Mouse (Mus musculus) neural tube, embryonic 15.5 days (tissue): ENCODE measurements around the gene Pla2g4f. TPM values are rescaled to one million over a fixed set of nuclear protein-coding genes. Genes with fewer than 3 reads are reported as not detected.

Source experiments
- ATAC-seq: fragments of 200-750 bp; cut with Nextera tagmentation; 2 replicates; pipeline ENCODE4 v1.8.0; 2017; ENCODE audit warnings: mild to moderate bottlenecking, moderate TSS enrichment, moderate library complexity; ENCODE audit not compliant: low FRiP score
- H3K27ac ChIP-seq: fragments of 300-500 bp; sonication (generic); replicated peaks from 2 replicates; pipeline ENCODE4 v1.5.1; 2015; ENCODE audit warnings: mild to moderate bottlenecking, inconsistent platforms
- H3K27me3 ChIP-seq: fragments of 300-500 bp; sonication (generic); replicated peaks from 2 replicates; pipeline ENCODE4 v1.6.1; 2015; ENCODE audit warnings: inconsistent platforms
- H3K36me3 ChIP-seq: fragments of 300-500 bp; sonication (generic); 2 replicates; pipeline ENCODE4 v1.6.1; 2015; ENCODE audit warnings: inconsistent platforms
- H3K4me1 ChIP-seq: fragments of 300-500 bp; sonication (generic); 2 replicates; pipeline ENCODE4 v1.6.1; 2015; ENCODE audit warnings: inconsistent platforms
- H3K4me2 ChIP-seq: fragments of 300-500 bp; sonication (generic); 2 replicates; pipeline ENCODE4 v1.6.1; 2015; ENCODE audit warnings: inconsistent platforms, mild to moderate bottlenecking, moderate library complexity
- H3K4me3 ChIP-seq: fragments of 300-500 bp; sonication (generic); replicated peaks from 2 replicates; pipeline ENCODE4 v1.5.1; 2015; ENCODE audit warnings: mild to moderate bottlenecking, inconsistent platforms
- H3K9ac ChIP-seq: fragments of 300-500 bp; sonication (generic); replicated peaks from 2 replicates; pipeline ENCODE4 v1.6.1; 2015; ENCODE audit warnings: mild to moderate bottlenecking, inconsistent platforms
- H3K9me3 ChIP-seq: fragments of 300-500 bp; sonication (generic); replicated peaks from 2 replicates; pipeline ENCODE4 v1.6.1; 2016; ENCODE audit warnings: inconsistent platforms
- WGBS: fragments of 180-500 bp; shearing (Covaris S2); methylation state at CpG from one replicate; pipeline ENCODE4 v1.1.7; 2015; ENCODE audit warnings: mixed read lengths; 5-methylcytosine and 5-hydroxymethylcytosine counted together
- polyA plus RNA-seq: library from polyadenylated mRNA; unstranded; fragments of >200 nt; fragmentation: Nextera tagmentation; extraction: Ambion mirVana; gene quantifications from 2 replicates; pipeline ENCODE4 v1.2.1, GENCODE M21; 2015

The Pla2g4f gene
- polyA plus RNA-seq, 1 experiment from 2014 or later = 0.06 TPM

DNA sequence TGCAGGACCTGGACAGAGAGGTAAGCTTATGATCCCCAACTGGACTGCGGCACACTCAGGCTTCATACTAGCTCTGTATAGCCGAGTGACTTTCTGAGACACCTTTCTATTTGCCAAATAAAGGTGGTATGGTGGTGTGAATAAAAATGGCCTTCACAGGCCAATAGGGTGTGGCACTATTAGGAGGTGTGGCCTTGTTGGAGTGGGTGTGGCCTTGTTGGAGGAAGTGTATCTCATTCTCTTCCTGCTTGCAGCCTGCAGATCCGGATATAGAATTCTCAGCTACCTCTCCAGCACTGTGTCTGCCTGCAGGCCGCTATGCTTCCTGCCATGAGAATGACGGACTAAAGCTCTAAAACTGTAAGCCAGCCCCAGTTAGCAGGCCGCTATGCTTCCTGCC, 12.9 kb downstream of the Pla2g4f start:
- H3K36me3 ChIP-seq = no peaks in the 10 kb centered on the region
- WGBS = 95% methylated on average over 6 of the region's 6 CpGs
- no peaks in the 10 kb centered on the region for H3K4me1 ChIP-seq
- no peaks in the 10 kb centered on the region for H3K9me3 ChIP-seq
- H3K4me3 ChIP-seq = no peak overlapping the region
- ATAC-seq = no peak
- H3K9ac ChIP-seq = no peak overlapping the region
- H3K27me3 ChIP-seq = no peaks in the 10 kb centered on the region
- no peak overlapping the region for H3K27ac ChIP-seq
- H3K4me2 ChIP-seq = no peak overlapping the region

DNA sequence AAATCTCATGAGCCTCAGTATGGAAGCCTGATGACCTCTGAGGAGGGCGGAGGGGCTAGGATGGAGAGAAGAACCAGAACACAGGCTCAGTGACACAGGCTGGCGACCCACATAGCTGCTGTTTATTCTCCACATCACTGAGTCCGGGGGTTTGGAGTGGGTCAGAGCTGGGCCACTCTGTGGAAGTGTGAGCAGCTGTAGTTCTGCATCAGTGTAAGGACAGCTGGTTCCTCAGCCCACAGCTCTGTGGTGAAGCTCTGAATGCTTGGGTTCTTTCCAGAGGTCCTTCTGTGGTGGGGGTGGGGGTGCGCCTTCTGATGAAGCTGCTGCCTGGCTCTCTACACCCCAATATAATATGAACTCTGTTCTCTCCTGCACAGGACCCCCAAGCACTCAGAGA, 14.1 kb downstream of the Pla2g4f start:
- no peaks in the 10 kb centered on the region for H3K9me3 ChIP-seq
- no peak overlapping the region for H3K4me3 ChIP-seq
- ATAC-seq = no peak
- H3K36me3 ChIP-seq = no peaks in the 10 kb centered on the region
- H3K4me2 ChIP-seq = no peak overlapping the region
- H3K27ac ChIP-seq = no peak overlapping the region
- H3K27me3 ChIP-seq = no peaks in the 10 kb centered on the region
- no peak overlapping the region for H3K9ac ChIP-seq
- WGBS = 90% methylated on average over 4 of the region's 4 CpGs
- no peaks in the 10 kb centered on the region for H3K4me1 ChIP-seq

GRCm38 (mm10) chr2:120296160-120296559, 17.8 kb downstream of the Pla2g4f start:
- H3K36me3 ChIP-seq = no peaks in the 10 kb centered on the region
- H3K27ac ChIP-seq = no peak overlapping the region
- no peak overlapping the region for H3K4me2 ChIP-seq
- H3K4me1 ChIP-seq = no peaks in the 10 kb centered on the region
- H3K9me3 ChIP-seq = no peaks in the 10 kb centered on the region
- WGBS = 3% methylated on average over 2 of the region's 2 CpGs
- no peaks in the 10 kb centered on the region for H3K27me3 ChIP-seq
- H3K4me3 ChIP-seq = no peak overlapping the region
- ATAC-seq = no peak
- H3K9ac ChIP-seq = no peak overlapping the region

DNA sequence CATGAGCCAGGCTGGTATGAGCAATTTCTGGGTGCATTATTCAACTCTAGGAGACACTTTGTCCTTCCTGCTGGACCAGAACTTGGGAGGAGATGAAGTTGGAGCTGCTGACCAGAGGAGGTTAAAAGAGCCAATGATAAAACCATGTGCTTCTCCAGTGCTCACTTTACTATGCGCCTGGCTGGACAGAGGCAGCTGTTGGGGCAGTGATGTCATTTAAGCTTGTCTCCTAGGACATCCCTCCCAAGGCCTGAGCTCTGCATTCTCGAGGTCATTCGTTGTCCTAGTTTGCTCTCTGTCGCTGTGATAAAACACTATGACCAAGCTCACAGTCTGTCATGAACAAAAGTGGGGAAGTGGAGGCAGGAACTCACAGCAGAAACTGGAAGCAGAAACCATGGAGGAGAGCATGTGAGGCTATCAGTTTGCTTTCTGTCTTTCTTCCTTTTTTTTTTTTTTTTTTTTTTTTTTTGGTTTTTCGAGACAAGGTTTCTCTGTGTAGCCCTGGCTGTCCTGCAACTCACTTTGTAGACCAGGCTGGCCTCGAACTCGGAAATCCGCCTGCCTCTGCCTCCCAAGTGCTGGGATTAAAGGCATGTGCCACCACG, 22.4 kb downstream of the Pla2g4f start:
- no peak for ATAC-seq
- Histone ChIP-seq H3K9me3 (no peaks in the 10 kb centered on the region), H3K9ac (no peak overlapping the region), H3K36me3 (no peaks in the 10 kb centered on the region), H3K4me2 (no peak overlapping the region), H3K27me3 (no peaks in the 10 kb centered on the region), H3K4me1 (no peaks in the 10 kb centered on the region), H3K4me3 (no peak overlapping the region), H3K27ac (no peak overlapping the region)
- WGBS = 88% methylated on average over 8 of the region's 9 CpGs

- Histone ChIP-seq H3K27me3 (no peaks in the 10 kb centered on the region), H3K9ac (no peak within 1 kb of the TSS), H3K36me3 (no peaks in the 10 kb centered on the region), H3K4me3 (no peak within 1 kb of the TSS), H3K9me3 (no peaks in the 10 kb centered on the region), H3K4me2 (no peak within 1 kb of the TSS), H3K27ac (no peak within 1 kb of the TSS), H3K4me1 (no peaks in the 10 kb centered on the region)
- ATAC-seq = no peak
- WGBS = 73% methylated on average over 5 of the region's 5 CpGs
Observed at GRCm38 (mm10) chr2:120288995-120289394, 25.0 kb downstream of the Pla2g4f start, which contains the start of gene Pla2g4d. Gene Pla2g4d, minus strand, starts transcription at chr2:120289197.

- 86% methylated on average over 3 of the region's 3 CpGs for WGBS
- H3K9me3 ChIP-seq = no peaks in the 10 kb centered on the region
- no peak overlapping the region for H3K27ac ChIP-seq
- no peaks in the 10 kb centered on the region for H3K36me3 ChIP-seq
- no peaks in the 10 kb centered on the region for H3K27me3 ChIP-seq
- no peak for ATAC-seq
- H3K4me2 ChIP-seq = no peak overlapping the region
- H3K4me3 ChIP-seq = no peak overlapping the region
- H3K9ac ChIP-seq = no peak overlapping the region
- H3K4me1 ChIP-seq = no peaks in the 10 kb centered on the region
Observed at GRCm38 (mm10) chr2:120288401-120288800, 25.6 kb downstream of the Pla2g4f start.

DNA sequence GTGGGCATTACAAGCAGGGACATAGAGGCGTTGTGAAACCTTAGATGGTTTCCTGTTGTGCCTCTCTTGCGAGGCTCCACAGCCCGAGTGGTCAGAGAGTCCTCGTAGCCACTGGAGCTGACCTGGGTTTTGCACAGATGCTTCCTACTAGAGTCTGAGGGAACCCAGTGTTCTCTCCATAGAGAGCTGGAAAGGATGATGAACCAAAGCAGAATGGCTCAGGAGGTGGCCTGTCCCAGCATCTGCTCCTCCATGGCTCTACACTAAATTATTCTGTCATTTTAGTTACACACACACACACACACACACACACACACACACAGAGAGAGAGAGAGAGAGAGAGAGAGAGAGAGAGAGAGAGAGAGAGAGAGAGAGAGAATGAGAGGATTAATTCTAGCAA, 28.3 kb downstream of the Pla2g4f start:
- Histone ChIP-seq H3K4me3 (no peak overlapping the region), H3K4me2 (no peak overlapping the region), H3K27ac (no peak overlapping the region), H3K9me3 (no peaks in the 10 kb centered on the region), H3K4me1 (no peaks in the 10 kb centered on the region), H3K9ac (no peak overlapping the region), H3K36me3 (no peaks in the 10 kb centered on the region), H3K27me3 (no peaks in the 10 kb centered on the region)
- 71% methylated on average over 4 of the region's 4 CpGs for WGBS
- ATAC-seq = no peak

DNA sequence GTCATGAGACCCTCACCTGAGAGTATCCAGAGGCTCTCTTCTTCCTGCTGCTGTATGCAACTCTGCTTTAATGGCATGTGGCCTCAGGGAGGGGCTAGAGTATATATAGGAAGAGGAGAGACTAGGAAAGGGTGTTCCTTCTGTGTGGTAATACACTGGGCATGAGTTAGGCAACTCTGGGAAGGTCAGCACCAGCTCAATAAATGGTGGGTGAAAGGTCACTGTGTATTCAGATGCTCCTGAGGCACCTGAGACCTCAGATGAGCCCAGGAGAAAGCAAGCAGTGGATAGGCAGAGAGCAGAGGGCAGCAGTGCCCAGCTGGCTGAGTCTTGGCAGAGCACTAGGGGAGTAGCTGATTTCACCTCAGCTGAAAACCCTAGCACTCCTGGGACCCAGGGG, 29.3 kb downstream of the Pla2g4f start:
- Histone ChIP-seq H3K9me3 (no peaks in the 10 kb centered on the region), H3K4me2 (no peak overlapping the region), H3K4me1 (no peaks in the 10 kb centered on the region), H3K27me3 (no peaks in the 10 kb centered on the region), H3K27ac (no peak overlapping the region), H3K36me3 (no peaks in the 10 kb centered on the region), H3K9ac (no peak overlapping the region), H3K4me3 (no peak overlapping the region)
- no peak for ATAC-seq

GRCm38 (mm10) chr2:120284094-120284493, 29.9 kb downstream of the Pla2g4f start:
- H3K9ac ChIP-seq = no peak overlapping the region
- no peaks in the 10 kb centered on the region for H3K4me1 ChIP-seq
- no peak for ATAC-seq
- no peak overlapping the region for H3K4me2 ChIP-seq
- WGBS = 88% methylated on average over 5 of the region's 5 CpGs
- H3K9me3 ChIP-seq = no peaks in the 10 kb centered on the region
- no peak overlapping the region for H3K27ac ChIP-seq
- H3K36me3 ChIP-seq = no peaks in the 10 kb centered on the region
- H3K27me3 ChIP-seq = no peaks in the 10 kb centered on the region
- H3K4me3 ChIP-seq = no peak overlapping the region

- Histone ChIP-seq H3K4me1 (no peaks in the 10 kb centered on the region), H3K9ac (no peak overlapping the region), H3K27ac (no peak overlapping the region), H3K27me3 (no peaks in the 10 kb centered on the region), H3K36me3 (no peaks in the 10 kb centered on the region), H3K9me3 (no peaks in the 10 kb centered on the region), H3K4me3 (no peak overlapping the region), H3K4me2 (no peak overlapping the region)
- 68% methylated on average over 6 of the region's 6 CpGs for WGBS
- ATAC-seq = no peak
Observed at GRCm38 (mm10) chr2:120283550-120283949, 30.4 kb downstream of the Pla2g4f start.

DNA sequence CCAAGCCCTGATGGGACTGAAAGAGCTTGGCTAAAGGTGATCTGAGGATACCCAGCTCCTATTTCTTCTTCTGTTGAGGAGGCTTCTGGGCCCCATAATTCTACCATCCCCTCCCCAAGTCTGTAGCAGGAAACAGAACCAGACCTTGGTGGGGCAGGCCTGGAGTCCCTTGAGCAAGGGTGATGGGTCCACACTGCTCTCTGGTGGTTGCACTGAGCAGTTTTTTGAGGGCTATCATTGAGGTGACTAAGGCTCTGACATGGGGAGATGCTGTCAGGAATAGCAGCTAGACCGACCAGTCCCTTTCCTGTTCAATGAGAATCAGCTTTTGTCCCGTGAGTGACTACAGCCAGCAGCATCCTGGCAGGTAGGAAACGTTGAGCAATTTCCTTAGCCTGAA, 32.7 kb downstream of the Pla2g4f start:
- Histone ChIP-seq H3K36me3 (no peaks in the 10 kb centered on the region), H3K27ac (no peak overlapping the region), H3K4me2 (no peak overlapping the region), H3K27me3 (no peaks in the 10 kb centered on the region), H3K9ac (no peak overlapping the region), H3K4me1 (no peaks in the 10 kb centered on the region), H3K9me3 (no peaks in the 10 kb centered on the region), H3K4me3 (no peak overlapping the region)
- WGBS = 62% methylated on average over 3 of the region's 3 CpGs
- ATAC-seq = no peak

- Histone ChIP-seq H3K27ac (no peak overlapping the region), H3K27me3 (no peaks in the 10 kb centered on the region), H3K9me3 (no peaks in the 10 kb centered on the region), H3K4me1 (no peaks in the 10 kb centered on the region), H3K4me2 (no peak overlapping the region), H3K36me3 (no peaks in the 10 kb centered on the region), H3K4me3 (no peak overlapping the region), H3K9ac (no peak overlapping the region)
- 16% methylated on average over 8 of the region's 8 CpGs for WGBS
- ATAC-seq = no peak; the same call in 1 of the 2 replicates
Observed at GRCm38 (mm10) chr2:120279961-120280360, 34.0 kb downstream of the Pla2g4f start.

GRCm38 (mm10) chr2:120276951-120277350, 37.0 kb downstream of the Pla2g4f start:
- no peak for ATAC-seq
- Histone ChIP-seq H3K9me3 (no peaks in the 10 kb centered on the region), H3K4me1 (no peaks in the 10 kb centered on the region), H3K36me3 (no peaks in the 10 kb centered on the region), H3K4me2 (no peak overlapping the region), H3K27me3 (no peaks in the 10 kb centered on the region), H3K27ac (no peak overlapping the region), H3K9ac (no peak overlapping the region), H3K4me3 (no peak overlapping the region)
- 78% methylated on average over 4 of the region's 4 CpGs for WGBS
